Mouse (Mus musculus) hindbrain, embryonic 12.5 days (tissue): ENCODE data around the gene Actn4. TPM values are rescaled to one million over a fixed set of nuclear protein-coding genes. Genes with fewer than 3 reads are reported as not detected.
A peak's percentile ranks its signal among the peaks of the same experiment; 100 is the strongest.

Experiments
- ATAC-seq: fragments of 200-750 bp; cut with Nextera tagmentation; 2 replicates; pipeline ENCODE4 v1.8.0; 2017; ENCODE audit warnings: moderate TSS enrichment; ENCODE audit not compliant: low FRiP score
- H3K27ac ChIP-seq: fragments of 300-500 bp; sonication (generic); 2 replicates; pipeline ENCODE4 v1.5.1; 2016; ENCODE audit warnings: mild to moderate bottlenecking
- H3K27me3 ChIP-seq: fragments of 300-500 bp; sonication (generic); 2 replicates; pipeline ENCODE4 v1.6.1; 2016; ENCODE audit warnings: mild to moderate bottlenecking
- H3K36me3 ChIP-seq: fragments of 300-500 bp; sonication (generic); 2 replicates; pipeline ENCODE4 v1.6.1; 2016; ENCODE audit warnings: mild to moderate bottlenecking
- H3K4me1 ChIP-seq: fragments of 300-500 bp; sonication (generic); 2 replicates; pipeline ENCODE4 v1.6.1; 2016
- H3K4me2 ChIP-seq: fragments of 300-500 bp; sonication (generic); replicated peaks from 2 replicates; pipeline ENCODE4 v1.6.1; 2016; ENCODE audit warnings: mild to moderate bottlenecking
- H3K4me3 ChIP-seq: fragments of 300-500 bp; sonication (generic); 2 replicates; pipeline ENCODE4 v1.5.1; 2016; ENCODE audit warnings: mild to moderate bottlenecking
- H3K9ac ChIP-seq: fragments of 300-500 bp; sonication (generic); 2 replicates; pipeline ENCODE4 v1.6.1; 2016; ENCODE audit warnings: mild to moderate bottlenecking, moderate library complexity
- H3K9me3 ChIP-seq: fragments of 300-500 bp; sonication (generic); replicated peaks from 2 replicates; pipeline ENCODE4 v1.6.1; 2016; ENCODE audit warnings: mild to moderate bottlenecking
- WGBS: fragments of 180-500 bp; shearing (Covaris S2); methylation state at CpG from one replicate; pipeline ENCODE4 v1.1.7; 2016; 5-methylcytosine and 5-hydroxymethylcytosine counted together
- polyA plus RNA-seq: library from polyadenylated mRNA; unstranded; fragments of >200 nt; fragmentation: Nextera tagmentation; extraction: Ambion mirVana; gene quantifications from 2 replicates; pipeline ENCODE4 v1.2.1, GENCODE M21; 2016

Gene Actn4
- polyA plus RNA-seq, 1 experiment from 2014 or later, result 200 TPM

GRCm38 (mm10) chr7:28955295-28955897 is 6.7 kb downstream of the Actn4 start:
- Histone ChIP-seq H3K4me2 (no peak overlapping the region), H3K27me3 (no peaks in the 10 kb centered on the region), H3K9me3 (no peaks in the 10 kb centered on the region), H3K4me3 (no peak overlapping the region), H3K4me1 (peaks cover 59% of the 10 kb centered on the region), H3K9ac (no peak overlapping the region), H3K27ac (peak overlapping the region; percentile 53; the same call in 1 of the 2 replicates), H3K36me3 (no peaks in the 10 kb centered on the region)
- 70% methylated on average over 5 of the region's 5 CpGs for WGBS
- no peak for ATAC-seq

GRCm38 (mm10) chr7:28954773-28955172 is 7.4 kb downstream of the Actn4 start:
- H3K36me3 ChIP-seq, result no peaks in the 10 kb centered on the region
- no peak overlapping the region for H3K4me3 ChIP-seq
- ATAC-seq, result no peak
- no peak overlapping the region for H3K9ac ChIP-seq
- 66% methylated on average over 4 of the region's 4 CpGs for WGBS
- no peak overlapping the region for H3K4me2 ChIP-seq
- no peaks in the 10 kb centered on the region for H3K9me3 ChIP-seq
- no peaks in the 10 kb centered on the region for H3K27me3 ChIP-seq
- no peak overlapping the region; the same call in 1 of the 2 replicates for H3K27ac ChIP-seq
- H3K4me1 ChIP-seq, result peaks cover 52% of the 10 kb centered on the region

DNA sequence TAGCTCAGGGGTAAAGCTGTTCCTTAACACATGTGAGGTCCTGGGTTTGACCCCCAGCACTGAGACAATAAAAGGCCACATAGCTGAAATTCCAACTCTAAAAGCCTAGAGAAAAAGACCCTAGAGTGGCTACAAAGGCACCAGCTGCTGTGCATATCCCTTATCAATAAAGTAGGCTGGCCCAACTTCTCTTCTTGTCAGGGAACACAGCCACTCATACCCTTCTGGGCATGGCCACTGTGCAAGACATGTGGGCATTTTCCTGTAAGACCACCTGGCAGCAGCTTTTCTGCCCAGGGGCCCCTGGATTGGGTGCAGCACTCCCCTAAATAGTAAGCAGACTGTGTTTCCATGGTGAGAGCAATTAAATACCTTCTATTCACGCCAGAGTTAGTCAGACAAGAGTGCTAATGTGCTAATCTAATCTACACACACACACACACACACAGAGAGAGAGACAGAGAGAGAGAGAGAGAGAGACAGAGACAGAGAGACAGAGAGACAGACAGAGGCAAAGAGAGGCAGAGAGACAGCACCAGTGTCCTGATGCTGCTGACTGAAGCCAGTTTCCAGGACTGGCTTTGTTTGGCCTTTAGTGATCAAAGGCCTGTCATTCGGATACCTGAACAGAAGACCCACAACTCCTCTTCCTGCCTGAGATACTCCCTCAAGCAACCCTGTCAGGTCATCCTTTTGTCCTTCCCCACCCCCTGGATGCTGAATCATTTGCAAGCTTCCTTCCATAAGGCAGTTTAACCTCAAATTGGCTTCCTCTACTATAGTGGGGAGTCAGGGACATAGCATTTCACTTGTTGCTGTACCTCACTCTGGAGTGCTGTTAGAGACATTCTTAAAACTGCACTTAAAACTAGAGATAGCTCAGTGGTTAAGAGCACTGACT is 8.4 kb downstream of the Actn4 start:
- 9% methylated on average over 2 of the region's 2 CpGs for WGBS
- Histone ChIP-seq H3K4me2 (0 out of 2 replicates have a peak overlapping the region, but pooled peaks have one; percentile 5), H3K36me3 (0 out of 2 replicates have a peak, but pooled peaks cover 3% of the 10 kb centered on the region), H3K9ac (no peak overlapping the region), H3K27me3 (no peaks in the 10 kb centered on the region), H3K27ac (peak overlapping the region; percentile 35; the same call in 1 of the 2 replicates), H3K4me1 (peaks cover 50% of the 10 kb centered on the region), H3K9me3 (no peaks in the 10 kb centered on the region), H3K4me3 (no peak overlapping the region)
- ATAC-seq, result peak; percentile 80

DNA sequence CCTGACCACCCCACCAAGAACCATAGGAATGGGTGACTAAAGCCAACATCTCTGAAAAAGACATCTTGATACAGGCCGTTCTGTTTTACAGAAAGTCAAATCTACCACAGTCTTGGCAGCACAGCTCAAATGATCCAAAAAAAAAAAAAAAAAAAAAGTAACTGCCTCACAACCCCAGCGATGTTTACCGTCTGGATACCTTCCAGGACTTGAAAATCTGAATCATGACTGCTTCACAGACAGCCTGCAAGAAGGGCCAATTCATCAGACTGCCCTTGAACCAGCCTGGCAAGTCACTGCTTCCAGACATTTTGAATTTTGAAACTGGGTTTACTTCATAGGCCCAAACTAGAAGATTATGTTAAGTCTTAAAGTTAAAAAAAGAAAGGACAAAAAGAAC is 9.4 kb downstream of the Actn4 start:
- peaks cover 3% of the 10 kb centered on the region; the same call in 1 of the 2 replicates for H3K36me3 ChIP-seq
- H3K4me2 ChIP-seq, result no peak overlapping the region
- H3K4me3 ChIP-seq, result no peak overlapping the region
- WGBS, result 32% methylated on average over 3 of the region's 3 CpGs
- peak overlapping the region; percentile 31; the same call in 1 of the 2 replicates for H3K27ac ChIP-seq
- H3K9me3 ChIP-seq, result no peaks in the 10 kb centered on the region
- no peak for ATAC-seq
- peaks cover 50% of the 10 kb centered on the region for H3K4me1 ChIP-seq
- H3K27me3 ChIP-seq, result no peaks in the 10 kb centered on the region
- H3K9ac ChIP-seq, result no peak overlapping the region

DNA sequence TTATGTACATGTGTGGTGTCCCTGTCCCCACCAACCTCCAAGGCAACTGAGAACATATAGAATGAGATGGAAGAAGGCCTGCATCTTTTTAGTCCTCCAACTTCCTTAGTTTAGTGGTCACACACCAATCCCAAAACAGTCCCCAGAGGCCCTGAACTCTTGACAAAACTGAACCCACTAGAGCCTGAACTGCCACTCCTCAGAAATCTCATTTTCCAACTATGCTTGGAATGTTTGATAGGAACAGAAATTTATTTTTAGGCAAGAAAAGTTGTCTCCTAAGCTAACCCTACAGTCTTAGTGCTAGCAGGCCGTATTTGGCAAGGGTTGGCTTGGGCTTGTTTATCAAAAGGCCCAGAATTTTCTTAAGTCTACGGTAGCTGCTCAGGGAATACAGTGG is 10.4 kb downstream of the Actn4 start:
- H3K4me3 ChIP-seq, result no peak overlapping the region
- H3K9me3 ChIP-seq, result no peaks in the 10 kb centered on the region
- no peak overlapping the region for H3K4me2 ChIP-seq
- H3K27ac ChIP-seq, result no peak overlapping the region
- no peak for ATAC-seq
- H3K4me1 ChIP-seq, result peaks cover 53% of the 10 kb centered on the region
- WGBS, result 87% methylated on average over 2 of the region's 2 CpGs
- H3K36me3 ChIP-seq, result peaks cover 3% of the 10 kb centered on the region; the same call in 1 of the 2 replicates
- no peaks in the 10 kb centered on the region for H3K27me3 ChIP-seq
- no peak overlapping the region for H3K9ac ChIP-seq

DNA sequence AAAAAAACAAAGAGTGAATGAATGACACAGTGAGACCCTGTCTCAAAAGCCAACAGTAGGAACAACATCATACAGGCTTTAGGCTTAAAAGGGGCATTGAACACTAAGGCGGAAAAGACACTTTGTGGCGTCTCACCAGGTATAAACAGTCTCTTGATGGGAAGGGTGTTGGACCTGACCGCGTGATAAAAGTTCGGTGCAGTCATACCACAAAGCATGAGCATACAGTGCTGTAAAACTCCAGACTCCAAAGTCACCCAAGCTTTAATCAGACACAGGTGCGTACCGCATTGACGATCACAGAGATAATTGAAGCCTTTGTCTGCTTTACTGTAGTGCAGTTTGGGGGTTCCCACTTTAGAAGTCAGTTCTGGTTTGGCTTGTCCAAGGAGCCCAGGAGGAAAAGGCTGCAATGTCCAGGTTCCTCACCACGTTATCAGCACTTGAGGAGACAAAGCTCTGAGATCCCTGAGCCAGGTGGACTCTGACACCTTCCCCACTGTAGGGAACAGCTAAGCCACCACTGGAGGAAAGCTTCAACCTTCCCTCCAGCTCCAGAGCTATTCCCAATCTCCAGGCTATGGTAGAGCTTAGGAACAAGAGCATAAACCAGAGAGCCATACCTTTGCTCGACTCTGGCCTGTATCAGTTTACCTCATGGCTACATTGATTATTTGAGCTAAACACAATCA is 11.6 kb downstream of the Actn4 start:
- Histone ChIP-seq H3K27ac (no peak overlapping the region), H3K4me1 (peaks cover 62% of the 10 kb centered on the region), H3K4me2 (no peak overlapping the region), H3K36me3 (peaks cover 3% of the 10 kb centered on the region; the same call in 1 of the 2 replicates), H3K27me3 (no peaks in the 10 kb centered on the region), H3K9ac (no peak overlapping the region), H3K4me3 (no peak overlapping the region), H3K9me3 (no peaks in the 10 kb centered on the region)
- ATAC-seq, result no peak
- WGBS, result 90% methylated on average over 10 of the region's 10 CpGs

- Histone ChIP-seq H3K4me1 (peaks cover 66% of the 10 kb centered on the region), H3K4me2 (no peak overlapping the region)
- WGBS, result 83% methylated on average over 2 of the region's 2 CpGs
These were observed 12.8 kb downstream of the Actn4 start for GRCm38 (mm10) chr7:28949298-28949697.

DNA sequence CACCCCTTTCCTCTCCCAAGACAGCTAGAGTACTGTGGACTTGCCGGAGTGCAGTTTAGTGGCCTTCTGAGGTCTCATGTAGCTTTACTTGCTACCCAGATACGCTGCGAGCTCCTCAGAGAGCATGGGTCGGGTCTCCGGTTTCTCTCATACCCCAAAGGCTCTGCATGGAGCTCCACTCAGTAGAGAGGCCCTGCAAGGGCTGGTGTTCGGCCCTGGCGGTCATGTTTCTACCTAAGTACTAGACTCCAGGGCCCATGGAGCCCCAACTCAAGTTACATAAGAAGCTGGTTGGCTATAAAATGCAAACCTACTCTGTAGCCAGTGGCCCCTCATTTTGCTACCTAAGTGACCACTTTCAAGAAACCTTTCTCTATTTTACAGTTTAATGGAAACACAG is 13.4 kb downstream of the Actn4 start:
- ATAC-seq, result no peak
- H3K4me1 ChIP-seq, result peaks cover 62% of the 10 kb centered on the region
- no peaks in the 10 kb centered on the region for H3K9me3 ChIP-seq
- no peaks in the 10 kb centered on the region for H3K27me3 ChIP-seq
- H3K27ac ChIP-seq, result peak overlapping the region; percentile 52; the same call in 1 of the 2 replicates
- H3K4me2 ChIP-seq, result no peak overlapping the region
- no peak overlapping the region for H3K9ac ChIP-seq
- 85% methylated on average over 7 of the region's 7 CpGs for WGBS
- peaks cover 3% of the 10 kb centered on the region; the same call in 1 of the 2 replicates for H3K36me3 ChIP-seq
- H3K4me3 ChIP-seq, result no peak overlapping the region

More at GRCm38 (mm10) chr7:28949298-28949697, 12.8 kb downstream of the Actn4 start:
- no peak overlapping the region for H3K9ac ChIP-seq
- H3K27ac ChIP-seq, result peak overlapping the region; percentile 26; the same call in 1 of the 2 replicates
- H3K36me3 ChIP-seq, result peaks cover 3% of the 10 kb centered on the region; the same call in 1 of the 2 replicates
- ATAC-seq, result no peak
- H3K9me3 ChIP-seq, result no peaks in the 10 kb centered on the region
- H3K4me3 ChIP-seq, result no peak overlapping the region
- no peaks in the 10 kb centered on the region for H3K27me3 ChIP-seq

GRCm38 (mm10) chr7:28946271-28946610 is 15.9 kb downstream of the Actn4 start:
- Histone ChIP-seq H3K27me3 (no peaks in the 10 kb centered on the region), H3K27ac (peak overlapping the region; percentile 69), H3K4me1 (peaks cover 49% of the 10 kb centered on the region), H3K9ac (no peak overlapping the region), H3K9me3 (no peaks in the 10 kb centered on the region), H3K4me3 (no peak overlapping the region), H3K4me2 (no peak overlapping the region), H3K36me3 (peaks cover 3% of the 10 kb centered on the region; the same call in 1 of the 2 replicates)
- no peak for ATAC-seq
- 40% methylated on average over 1 of the region's 1 CpGs for WGBS

- 51% methylated on average over 10 of the region's 10 CpGs for WGBS
- Histone ChIP-seq H3K9me3 (no peaks in the 10 kb centered on the region), H3K9ac (no peak overlapping the region), H3K27me3 (no peaks in the 10 kb centered on the region), H3K36me3 (peaks cover 3% of the 10 kb centered on the region; the same call in 1 of the 2 replicates), H3K4me3 (no peak overlapping the region), H3K4me1 (peaks cover 54% of the 10 kb centered on the region), H3K27ac (peak overlapping the region; percentile 69), H3K4me2 (no peak overlapping the region)
- peak; percentile 50; the same call in 1 of the 2 replicates for ATAC-seq
These were observed 16.5 kb downstream of the Actn4 start for GRCm38 (mm10) chr7:28945416-28946270.

DNA sequence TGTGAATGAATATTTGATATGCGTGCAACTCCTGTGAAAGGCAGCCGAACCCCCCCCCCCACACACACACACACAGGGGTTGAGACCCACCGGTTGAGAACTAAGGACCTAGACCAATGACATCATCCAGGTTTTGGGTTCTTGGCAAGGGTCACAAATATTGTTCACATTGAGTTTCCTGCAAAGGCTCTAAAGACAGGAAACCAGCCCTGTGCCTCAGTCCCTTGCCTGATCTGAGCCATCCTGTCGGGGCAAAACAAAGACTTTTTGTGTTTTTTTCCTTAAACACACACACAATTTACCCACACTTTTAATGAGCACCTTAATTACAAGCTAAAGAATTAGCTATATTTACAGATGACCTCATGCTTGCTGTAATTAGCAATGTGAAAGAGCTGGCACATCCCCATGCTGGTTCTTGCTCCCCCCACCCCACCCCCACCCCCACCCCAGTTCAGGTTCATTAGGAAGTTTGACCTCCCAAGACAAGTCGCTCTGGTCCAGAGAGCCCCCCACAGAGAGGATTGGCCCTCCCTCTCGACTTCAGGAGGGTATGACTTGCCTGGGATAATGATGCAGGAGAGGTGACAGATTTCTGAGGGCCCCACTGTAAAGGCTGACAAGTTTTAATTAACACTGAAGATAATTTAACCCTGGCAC is 17.3 kb downstream of the Actn4 start:
- ATAC-seq, result no peak
- peak overlapping the region; percentile 69 for H3K27ac ChIP-seq
- no peak overlapping the region for H3K9ac ChIP-seq
- H3K4me1 ChIP-seq, result peaks cover 58% of the 10 kb centered on the region
- no peak overlapping the region for H3K4me3 ChIP-seq
- no peaks in the 10 kb centered on the region for H3K27me3 ChIP-seq
- 48% methylated on average over 6 of the region's 6 CpGs for WGBS
- H3K36me3 ChIP-seq, result peaks cover 3% of the 10 kb centered on the region; the same call in 1 of the 2 replicates
- no peak overlapping the region for H3K4me2 ChIP-seq
- H3K9me3 ChIP-seq, result no peaks in the 10 kb centered on the region
